Mouse (Mus musculus) spleen, adult 2 months (tissue): Measurements from ENCODE around the gene Calml4.

Experiments
- CTCF ChIP-seq: fragments of 200-500 bp; IDR thresholded peaks from 2 replicates; pipeline ENCODE4 v1.5.1; 2011; ENCODE audit warnings: mild to moderate bottlenecking, inconsistent platforms; ENCODE audit not compliant: insufficient read depth, insufficient read length, insufficient replicate concordance; ENCODE audit errors: extremely low read depth
- POLR2A ChIP-seq: fragments of 200-500 bp; IDR thresholded peaks from 2 replicates; pipeline ENCODE4 v1.6.1; 2011; ENCODE audit warnings: low read depth, low read length, inconsistent platforms

GRCm38 (mm10) chr9:62876966-62877616, 19.2 kb downstream of the Calml4 start:
- TF ChIP-seq POLR2A (no peak), CTCF (no peak)
